Comparison of ENCODE assay signal across 10 mouse cellular contexts in the genomic region with DNA sequence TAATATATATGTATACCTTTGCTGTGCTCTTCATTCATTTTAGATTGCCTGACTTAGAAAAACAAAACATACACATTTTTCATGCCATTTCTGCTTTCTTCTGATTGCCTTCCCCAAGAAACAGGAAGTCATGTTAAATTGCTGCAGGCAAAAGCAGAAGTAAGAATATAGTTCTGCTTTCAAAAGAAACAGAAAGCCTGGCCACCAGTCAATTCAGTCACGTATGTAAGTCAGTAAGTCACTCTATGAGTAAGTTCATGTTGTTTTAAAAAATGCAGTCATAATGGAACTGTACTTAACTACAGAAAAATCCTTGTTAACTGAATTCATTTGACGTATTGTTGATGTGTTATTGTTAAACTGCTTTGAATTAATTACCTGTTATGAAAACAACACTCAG.
A peak's percentile ranks its signal among the peaks of the same experiment; 100 is the strongest.
DNase-seq lines count a peak whose midpoint lies in the region; TF ChIP-seq lines count a peak whose summit lies in the region.
"Had no signal": no experiment of that assay in that cellular context is flagged by ENCODE, and none has a peak within 500 bp of the region (broad histone marks: within the 10 kb centered on the region; RNA-seq: fewer than 3 reads in every experiment).

No protein-coding gene starts in this region.

- intact Hi-C loops in gastrocnemius, adult 2 months (cut with DNase I), result no loop called here

- peak; percentile 34 for DNase-seq in gastrocnemius, adult 2 months
- no peak for DNase-seq in gastrocnemius, adult 8-10 months (ENCODE audit: low spot score in 2 of 2)
- DNase-seq in right cerebral cortex, postnatal 14 days, result peak; percentile 23
- no peak for DNase-seq in right cerebral cortex, adult 2 months (ENCODE audit: low spot score in 2 of 2)
- DNase-seq in lung, postnatal 10 days, result peak; percentile 28
- DNase-seq in thymus, postnatal 14 days, result peak; percentile 17
- DNase-seq in left cerebral cortex, adult 8-10 months (ENCODE audit: low spot score in 2 of 2), result no peak
- DNase-seq in left cerebral cortex, adult 9 months (ENCODE audit: low spot score in 2 of 2), result no peak

- no peak for TF ChIP-seq CTCF in gastrocnemius, adult 2 months (IDR thresholded peaks at IDR 0.05)

- no peak overlapping the region for H3K27ac ChIP-seq in gastrocnemius, adult 2 months
- H3K27ac ChIP-seq: embryonic facial prominence, embryonic 15.5 days; midbrain, embryonic 12.5 days had no signal

- H3K4me3 ChIP-seq in gastrocnemius, adult 2 months, result no peak overlapping the region
- H3K4me3 ChIP-seq: embryonic facial prominence, embryonic 15.5 days; midbrain, embryonic 12.5 days had no signal

Comparison
In these comparisons a context has a peak if more than half of its experiments do, and no peak if none do; other contexts are left out.
1. DNase-seq: peak in gastrocnemius, adult 2 months (single experiment), right cerebral cortex, postnatal 14 days (single experiment), lung, postnatal 10 days (single experiment) and thymus, postnatal 14 days (single experiment); none in gastrocnemius, adult 8-10 months (0 of 2), right cerebral cortex, adult 2 months (0 of 2), left cerebral cortex, adult 8-10 months (0 of 2) and left cerebral cortex, adult 9 months (0 of 2).